In the genomic region with DNA sequence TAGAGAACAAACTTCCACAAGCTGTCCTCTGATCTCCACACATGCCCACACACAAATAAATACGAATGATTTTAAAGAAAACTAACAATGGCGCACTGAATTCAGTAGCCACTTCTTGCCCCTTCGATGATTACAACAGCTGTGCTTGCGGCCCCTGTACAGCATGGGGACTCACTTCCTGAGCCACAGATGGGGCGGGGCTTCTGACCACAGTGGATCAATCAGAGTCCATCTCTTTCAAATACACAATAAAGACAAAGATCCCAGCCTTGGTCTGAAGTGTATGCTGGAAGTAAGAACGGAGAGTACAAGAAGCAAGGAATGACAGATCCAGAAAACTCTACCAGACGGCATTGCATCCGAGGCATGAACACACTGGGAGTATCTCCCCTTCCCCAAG, we compare ENCODE assay signal across 8 mouse cellular contexts.
DNase-seq lines count a peak whose midpoint lies in the region; ATAC-seq and TF ChIP-seq lines count a peak whose summit lies in the region.

No protein-coding gene starts in this region.

- H3K27me3 ChIP-seq in heart, embryonic 10.5 days (ENCODE audit: insufficient read depth, poor library complexity, severe bottlenecking), result no peaks in the 10 kb centered on the region
- no peaks in the 10 kb centered on the region for H3K27me3 ChIP-seq in hindbrain, embryonic 12.5 days
- H3K27me3 ChIP-seq in liver, postnatal 0 days (ENCODE audit: insufficient read depth, low read length), result no peaks in the 10 kb centered on the region

- H3K4me1 ChIP-seq in heart, embryonic 10.5 days, result peaks cover 83% of the 10 kb centered on the region
- peaks cover 3% of the 10 kb centered on the region for H3K4me1 ChIP-seq in cortical plate, adult 2 months (ENCODE audit: control insufficient read depth, insufficient read depth, low read length)
- peaks cover 30% of the 10 kb centered on the region for H3K4me1 ChIP-seq in hindbrain, embryonic 12.5 days
- H3K4me1 ChIP-seq in liver, postnatal 0 days (ENCODE audit: insufficient read depth), result peaks cover 12% of the 10 kb centered on the region

- ATAC-seq in hindbrain, embryonic 12.5 days (ENCODE audit: low FRiP score), result no peak
- ATAC-seq in liver, postnatal 0 days, result peak; percentile 66
- ATAC-seq in monocyte, adult 5-6 weeks (replicated peaks; ENCODE audit: insufficient number of reproducible peaks, low FRiP score, low TSS enrichment, poor library complexity, severe bottlenecking), result no peak

- no peak for TF ChIP-seq EP300 in liver, postnatal 0 days (IDR thresholded peaks at IDR 0.05; ENCODE audit: low read depth)

- peak overlapping the region; percentile 67 for H3K27ac ChIP-seq in heart, embryonic 10.5 days
- H3K27ac ChIP-seq in cortical plate, adult 2 months (ENCODE audit: insufficient read depth, low read length), result peak overlapping the region; percentile 60; the same call in 1 of the 2 replicates
- H3K27ac ChIP-seq in hindbrain, embryonic 12.5 days, result peak overlapping the region; percentile 62
- peak overlapping the region; percentile 55; the same call in 1 of the 2 replicates for H3K27ac ChIP-seq in liver, postnatal 0 days (ENCODE audit: low read depth)

- H3K9ac ChIP-seq in hindbrain, embryonic 12.5 days, result no peak overlapping the region
- H3K9ac ChIP-seq in liver, postnatal 0 days (replicated peaks), result no peak overlapping the region

- DNase-seq in heart, embryonic 10.5 days (ENCODE audit: low spot score), result no peak
- no peak for DNase-seq in heart, adult 8-10 months (ENCODE audit: low spot score)
- DNase-seq in liver, postnatal 0 days, result peak; percentile 52
- no peak for DNase-seq in gastrocnemius, adult 18-20 months (ENCODE audit: low spot score)
- no peak for DNase-seq in urinary bladder, postnatal 4 days (ENCODE audit: low spot score in 2 of 2)

- H3K36me3 ChIP-seq in heart, embryonic 10.5 days, result no peaks in the 10 kb centered on the region
- H3K36me3 ChIP-seq in hindbrain, embryonic 12.5 days, result no peaks in the 10 kb centered on the region
- no peaks in the 10 kb centered on the region for H3K36me3 ChIP-seq in liver, postnatal 0 days (replicated peaks; ENCODE audit: insufficient read depth, low read length)

- H3K9me3 ChIP-seq in heart, embryonic 10.5 days, result no peaks in the 10 kb centered on the region
- H3K9me3 ChIP-seq in hindbrain, embryonic 12.5 days (replicated peaks), result no peaks in the 10 kb centered on the region
- H3K9me3 ChIP-seq in liver, postnatal 0 days (ENCODE audit: low read length), result no peaks in the 10 kb centered on the region

- WGBS in heart, embryonic 10.5 days, result 66% methylated on average over 8 of the region's 8 CpGs
- WGBS in hindbrain, embryonic 12.5 days, result 40% methylated on average over 8 of the region's 8 CpGs
- 30% methylated on average over 8 of the region's 8 CpGs for WGBS in liver, postnatal 0 days (ENCODE audit: insufficient replicate concordance)

- no peak for TF ChIP-seq POLR2A in cortical plate, adult 2 months (IDR thresholded peaks at IDR 0.05; ENCODE audit: extremely low read depth, insufficient read depth, low read length)

- 0 out of 2 replicates have a peak overlapping the region, but pooled peaks have one; percentile 2 for H3K4me3 ChIP-seq in heart, embryonic 10.5 days
- H3K4me3 ChIP-seq in cortical plate, adult 2 months (ENCODE audit: insufficient read depth, low read length), result peak overlapping the region; percentile 21; the same call in 1 of the 2 replicates
- H3K4me3 ChIP-seq in hindbrain, embryonic 12.5 days, result no peak overlapping the region
- H3K4me3 ChIP-seq in liver, postnatal 0 days (ENCODE audit: low read depth, low read length), result no peak overlapping the region

- no peak for TF ChIP-seq CTCF in cortical plate, adult 2 months (IDR thresholded peaks at IDR 0.05; ENCODE audit: extremely low read depth, insufficient read depth, low read length)
- TF ChIP-seq CTCF in liver, postnatal 0 days (IDR thresholded peaks at IDR 0.05; ENCODE audit: low read depth), result no peak

- H3K4me2 ChIP-seq in hindbrain, embryonic 12.5 days (replicated peaks), result peak overlapping the region; percentile 34
- peak overlapping the region; percentile 52 for H3K4me2 ChIP-seq in liver, postnatal 0 days (ENCODE audit: low read depth, low read length)

Comparison
In these comparisons a context has a peak if more than half of its experiments do, and no peak if none do; other contexts are left out.
1. H3K4me3 ChIP-seq: peak in heart, embryonic 10.5 days (single experiment) and cortical plate, adult 2 months (single experiment); none in hindbrain, embryonic 12.5 days (single experiment) and liver, postnatal 0 days (single experiment).
2. Peak in every context shown above with its lines, with median percentiles within 50 percentile points of each other: H3K27ac ChIP-seq.